Mouse (Mus musculus): ENCODE measurements around the gene Klc1. TPM values are rescaled to one million over a fixed set of nuclear protein-coding genes. Genes with fewer than 3 reads are reported as not detected.

Klc1 gene
- total RNA-seq, 2 experiments from 2014 or later, result 59.9 to 68.0 TPM

DNA sequence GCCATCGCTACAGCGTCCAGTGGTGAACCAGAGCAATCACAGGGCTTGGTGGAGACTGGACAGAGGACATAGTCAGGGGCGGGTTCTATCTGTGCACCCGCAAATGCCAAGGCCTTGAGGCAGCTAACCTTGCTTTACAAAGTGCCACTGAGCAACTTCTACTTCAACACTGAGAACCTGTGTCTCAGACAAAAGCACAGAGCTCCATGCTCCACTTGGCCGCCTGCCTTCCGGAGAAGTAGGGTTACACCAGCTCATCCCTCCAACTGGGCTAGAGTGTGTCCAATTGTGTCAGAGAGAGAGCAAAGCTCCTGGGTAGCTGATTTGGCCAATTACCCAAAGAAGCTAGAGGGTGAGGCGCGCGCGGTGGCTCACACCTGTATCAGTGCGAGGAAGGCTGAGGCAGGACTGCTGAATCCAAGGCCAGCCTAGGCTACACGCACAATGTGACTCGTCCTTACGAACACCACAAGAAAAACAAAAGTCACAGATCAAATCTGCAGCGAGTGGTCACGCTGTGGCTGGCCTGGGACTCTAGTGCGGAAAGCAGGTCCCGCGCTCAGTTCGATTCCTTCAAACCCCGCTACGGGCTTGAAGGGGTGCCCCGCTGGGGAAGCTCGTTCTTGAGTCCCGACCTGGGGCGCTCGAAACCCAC lies 54.6 kb downstream of the Klc1 start:
- no peak for DNase-seq

DNA sequence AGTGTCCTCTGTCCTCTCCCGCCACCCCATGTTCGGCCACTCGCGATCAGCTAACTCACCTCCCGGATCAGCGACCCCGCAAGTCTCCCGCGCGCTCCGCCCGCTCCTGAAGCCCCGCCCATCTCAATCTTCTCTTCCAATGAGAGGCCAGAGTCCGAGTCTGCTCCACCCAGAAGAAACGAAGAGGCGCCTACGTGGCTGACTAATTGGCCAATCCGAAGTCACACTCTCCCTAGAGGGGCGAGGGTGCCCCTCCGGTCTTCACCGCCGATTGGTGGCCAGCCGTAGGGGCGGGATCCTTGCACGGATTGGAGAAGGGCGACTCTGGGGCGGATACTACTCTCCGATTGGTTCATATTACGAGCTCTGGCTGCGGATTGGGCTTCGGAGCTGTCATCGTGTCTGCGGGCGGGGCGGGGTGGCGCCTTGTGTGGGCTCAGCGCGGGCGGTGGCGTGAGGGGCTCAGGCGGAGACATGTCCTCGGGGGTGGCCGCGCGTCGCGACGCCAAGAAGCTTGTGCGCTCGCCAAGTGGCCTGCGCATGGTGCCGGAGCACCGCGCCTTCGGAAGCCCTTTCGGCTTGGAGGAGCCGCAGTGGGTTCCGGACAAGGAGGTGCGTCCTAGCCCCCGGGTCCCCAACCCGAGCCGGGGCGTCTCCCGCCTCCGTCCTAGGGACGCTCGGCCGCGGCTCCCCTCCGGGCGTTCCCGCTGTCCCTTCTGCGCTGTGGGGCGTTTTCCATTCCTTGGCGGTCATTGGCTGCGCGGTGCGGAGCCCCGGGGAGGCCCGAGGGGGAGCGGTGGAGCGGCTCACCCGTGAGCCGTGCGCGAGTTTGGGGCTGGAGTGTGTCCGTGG lies 55.3 kb downstream of the Klc1 start, which contains the start of the genes Xrcc3 and Zfyve21:
Gene Xrcc3, minus strand, starts transcription at position 108 of the 852 bp plus-strand sequence.
Gene Zfyve21, plus strand, starts transcription at position 405 of the 852 bp plus-strand sequence.
- peak; percentile 99 for DNase-seq

DNA sequence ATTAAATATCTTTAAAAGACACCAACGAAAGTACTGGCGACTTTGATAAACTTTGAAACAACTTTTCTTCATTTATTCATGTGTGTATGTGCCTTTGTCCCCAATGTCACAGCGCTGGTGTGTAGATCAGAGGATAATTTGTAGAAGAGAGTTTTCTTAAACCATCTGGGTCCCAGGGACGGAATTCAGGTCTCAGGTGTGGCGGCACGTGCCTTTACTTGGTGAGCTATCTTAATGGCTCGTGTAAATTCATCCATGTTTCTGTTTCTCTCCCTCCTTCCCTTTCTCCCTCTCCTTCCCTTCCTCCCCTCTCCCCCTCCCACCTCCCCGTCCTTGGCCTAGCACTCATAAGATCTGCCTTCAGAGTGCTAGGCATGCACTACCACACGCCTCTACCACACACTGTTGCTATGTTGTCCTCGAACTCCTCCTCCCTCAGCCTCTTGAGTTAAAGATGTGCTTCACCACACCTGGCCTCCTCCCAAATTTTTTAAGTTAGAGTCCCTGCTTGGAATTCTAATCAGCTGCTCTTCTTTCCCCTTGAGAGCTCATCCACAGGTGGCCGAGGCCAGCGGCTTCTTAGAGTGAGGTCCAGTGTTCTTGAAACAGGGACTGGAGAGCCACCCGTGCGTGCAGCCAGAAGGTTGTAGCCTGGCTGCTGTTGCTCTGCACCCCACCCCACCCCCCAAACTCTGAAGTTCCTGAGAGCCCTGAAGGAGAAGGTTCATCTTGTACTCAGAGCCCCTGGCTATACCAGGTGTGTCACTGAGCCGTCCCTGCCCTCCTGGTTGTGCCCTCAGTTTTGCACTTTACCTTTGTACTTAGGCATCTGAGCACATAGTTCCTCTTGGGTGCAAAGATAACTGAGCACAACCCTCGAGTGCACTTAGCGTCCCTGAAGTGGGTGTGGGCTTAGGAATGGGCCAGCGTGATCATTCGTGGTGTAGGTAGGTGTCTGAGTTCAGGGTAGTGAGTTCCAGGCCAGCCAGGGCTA lies 56.4 kb downstream of the Klc1 start:
- no peak for DNase-seq

DNA sequence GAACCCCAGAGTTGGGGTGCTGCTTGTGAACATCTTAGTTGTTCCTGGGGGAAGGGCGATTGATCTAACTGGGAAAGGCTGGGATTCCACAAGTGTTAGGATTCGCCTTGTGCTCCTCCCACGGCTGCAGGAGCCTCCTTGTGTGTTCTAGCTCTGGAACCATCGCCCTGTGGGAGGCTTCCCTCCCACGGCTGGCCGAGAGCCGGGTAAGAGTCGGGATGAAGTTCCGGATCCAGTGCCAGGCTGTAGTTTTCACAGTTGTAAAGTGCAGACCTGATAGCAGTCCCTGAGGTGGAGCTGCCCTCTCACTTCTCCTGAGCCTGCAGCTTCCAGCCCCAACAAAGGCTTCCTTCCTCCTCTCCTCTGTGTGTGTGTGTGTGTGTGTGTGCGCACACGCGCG lies 57.9 kb downstream of the Klc1 start:
- peak; percentile 49 for DNase-seq

DNA sequence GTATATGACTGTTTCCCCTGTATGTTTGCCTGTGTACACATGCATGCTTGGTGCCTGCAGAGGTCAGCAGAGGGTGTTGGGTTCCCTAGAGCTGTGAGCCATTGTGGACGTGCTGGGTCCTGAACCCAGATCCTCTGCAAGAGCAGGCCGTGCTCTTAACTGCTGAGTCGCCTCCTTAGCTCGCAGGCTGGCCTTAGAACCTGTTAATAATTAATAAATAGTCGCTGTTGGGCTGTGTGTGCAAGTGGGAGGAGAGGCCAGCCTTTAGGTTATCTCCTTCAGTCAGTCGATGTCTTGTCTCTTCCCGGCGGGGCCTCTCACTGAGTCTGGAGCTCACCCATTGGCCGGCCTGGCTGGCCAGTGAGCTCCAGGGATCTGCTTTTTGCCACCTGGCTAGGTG lies 58.3 kb downstream of the Klc1 start:
- no peak for DNase-seq

DNA sequence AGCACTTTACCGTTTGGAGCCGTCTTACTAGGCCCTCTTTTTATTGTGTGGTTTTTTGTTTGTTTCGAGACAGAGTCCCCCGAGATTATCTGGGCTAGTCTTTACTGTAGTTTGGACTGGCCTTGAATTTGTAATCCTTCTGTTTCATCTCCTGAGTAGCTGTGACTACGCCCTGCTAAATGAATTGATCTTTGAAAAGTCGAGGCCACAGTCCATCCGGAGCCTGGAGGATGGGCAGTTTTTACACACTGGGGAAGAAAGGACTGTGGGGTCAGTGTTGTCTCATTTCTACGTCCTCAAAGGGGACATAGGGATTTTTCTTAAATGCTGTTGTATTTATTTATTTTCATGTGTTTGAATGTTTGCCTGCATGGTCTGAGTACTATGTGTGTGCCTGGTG lies 59.3 kb downstream of the Klc1 start:
- DNase-seq, result no peak

DNA sequence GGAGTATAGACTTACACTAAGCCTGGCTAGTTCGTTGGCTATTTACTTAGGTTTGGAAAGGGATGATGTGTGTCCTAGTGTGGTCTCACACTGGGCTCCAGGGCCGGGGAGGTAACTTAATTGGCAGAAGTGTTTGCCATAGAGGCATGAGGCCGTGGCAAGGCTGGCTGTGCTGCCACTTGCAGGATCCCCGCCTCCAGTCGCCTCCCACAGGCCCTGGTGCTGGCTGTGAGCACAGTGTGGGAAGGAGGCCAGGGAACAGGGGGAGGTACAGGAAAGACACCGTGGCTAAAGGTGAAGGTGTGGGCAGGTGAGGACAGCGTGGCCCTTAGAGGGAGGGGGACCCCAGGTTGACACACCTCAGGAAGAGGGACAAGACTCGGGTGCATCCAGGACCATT lies 61.3 kb downstream of the Klc1 start:
- no peak for DNase-seq

DNA sequence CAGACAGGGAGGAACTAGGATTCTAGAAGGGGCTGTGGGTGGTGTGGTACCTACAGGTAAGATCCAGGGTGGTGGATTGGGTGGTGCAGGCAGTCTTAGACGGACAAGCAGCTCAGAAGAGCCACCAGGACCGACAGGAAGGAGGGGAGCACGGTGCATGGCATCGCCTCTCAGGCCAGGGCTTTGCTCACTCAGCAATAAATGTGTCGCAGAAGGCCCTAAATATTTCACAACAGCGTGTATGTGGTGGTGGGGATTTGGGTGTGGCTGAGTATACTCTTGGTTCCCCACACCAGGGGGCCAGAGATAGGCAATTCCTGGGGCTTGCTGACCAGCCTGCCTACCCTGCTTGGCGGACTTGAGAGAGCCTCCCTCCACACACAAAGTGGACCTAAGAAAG lies 62.1 kb downstream of the Klc1 start:
- DNase-seq, result no peak

DNA sequence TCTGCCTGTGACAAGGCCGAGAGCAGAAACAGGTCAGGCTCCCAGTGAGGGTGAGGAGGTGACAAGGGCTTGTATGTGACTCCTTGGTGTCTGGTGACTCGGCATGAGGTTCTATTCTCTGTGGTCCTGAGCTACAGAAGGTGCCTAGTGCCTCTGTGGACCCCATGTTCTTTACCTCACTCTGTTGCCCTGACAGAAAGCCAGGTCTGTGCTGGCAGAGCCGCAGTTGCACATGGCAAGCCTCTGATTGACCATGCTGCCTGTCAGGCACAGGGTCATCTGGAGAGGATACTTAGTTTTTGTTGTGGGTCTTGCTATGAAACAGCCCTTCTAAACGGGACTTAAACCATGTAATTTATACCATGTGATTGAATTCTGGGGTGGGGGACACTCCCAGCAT lies 63.3 kb downstream of the Klc1 start:
- no peak for DNase-seq

DNA sequence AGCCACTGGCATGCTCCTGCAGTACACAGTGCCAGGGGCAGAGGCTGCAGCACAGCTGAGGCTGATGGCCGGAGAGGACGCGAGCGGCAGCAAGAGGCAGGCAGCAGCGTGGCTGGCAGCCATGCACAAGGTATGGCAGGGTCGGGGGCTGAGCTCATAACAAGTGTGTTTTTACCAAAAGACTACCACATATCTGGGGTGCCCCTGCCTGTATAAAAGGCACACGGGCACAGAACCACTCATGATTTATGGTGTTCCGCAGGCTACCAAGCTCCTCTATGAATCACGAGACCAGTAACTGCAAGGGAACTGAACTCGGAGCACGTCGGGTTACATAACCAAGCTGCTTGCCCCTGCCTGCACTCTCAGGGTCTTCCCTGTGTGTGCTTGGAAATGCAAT lies 68.9 kb downstream of the Klc1 start:
- DNase-seq, result no peak

DNA sequence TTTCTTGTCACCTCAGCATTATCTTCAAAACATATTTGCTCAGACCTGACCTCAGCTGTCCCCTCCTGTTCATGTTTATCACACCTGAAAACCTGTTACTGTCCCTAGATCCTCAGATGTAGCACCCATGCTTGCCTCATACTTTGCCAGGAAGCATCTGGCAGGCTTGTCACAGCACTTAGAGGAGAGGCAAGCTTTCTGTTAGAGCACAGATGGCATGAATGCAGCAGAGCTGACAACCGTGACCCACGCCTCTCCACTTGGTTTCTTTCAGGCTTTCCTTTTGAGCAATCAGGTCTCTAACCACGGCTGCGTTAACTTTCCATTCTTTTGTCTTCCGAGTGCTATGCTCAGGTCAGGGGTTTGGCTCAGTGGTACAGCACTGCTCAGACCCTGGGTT lies 70.8 kb downstream of the Klc1 start:
- no peak for DNase-seq

DNA sequence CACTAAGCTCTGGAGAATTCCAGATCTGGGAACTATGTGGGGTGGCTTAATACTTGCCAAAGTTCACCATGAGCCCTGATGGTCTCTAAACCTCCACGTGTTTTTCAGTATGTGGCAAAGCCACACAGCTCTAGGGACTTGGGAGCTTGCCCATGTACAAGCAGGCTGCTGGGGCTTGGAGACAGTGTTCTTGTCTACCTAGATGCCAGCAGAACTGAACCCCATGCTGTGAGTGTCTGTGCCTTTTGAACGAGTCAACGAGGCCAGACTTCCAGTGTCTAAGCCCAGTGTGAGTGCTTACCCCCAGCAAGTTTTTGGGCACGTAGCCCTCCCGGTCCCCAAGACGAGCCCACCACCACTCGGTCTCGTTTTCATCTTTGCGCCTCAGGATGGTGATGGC lies 71.3 kb downstream of the Klc1 start:
- DNase-seq, result no peak

DNA sequence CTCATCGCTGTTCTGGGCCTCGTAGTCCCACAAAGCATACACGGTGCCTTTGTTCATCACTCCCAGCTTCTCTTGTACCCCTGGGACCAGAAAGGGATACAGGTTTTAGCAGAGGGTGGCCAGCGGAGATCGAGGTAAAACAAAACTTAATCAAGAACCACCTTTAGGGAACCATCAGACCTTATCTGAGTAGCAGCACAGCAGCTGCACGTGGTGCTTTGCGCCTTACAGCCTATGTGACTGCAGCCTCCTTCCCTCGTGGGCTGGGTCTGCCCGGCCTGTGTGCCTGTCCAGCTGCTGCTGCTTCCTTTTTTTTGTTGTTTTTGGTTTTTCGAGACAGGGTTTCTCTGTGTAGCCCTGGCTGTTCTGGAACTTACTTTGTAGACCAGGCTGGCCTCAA lies 71.7 kb downstream of the Klc1 start:
- no peak for DNase-seq

DNA sequence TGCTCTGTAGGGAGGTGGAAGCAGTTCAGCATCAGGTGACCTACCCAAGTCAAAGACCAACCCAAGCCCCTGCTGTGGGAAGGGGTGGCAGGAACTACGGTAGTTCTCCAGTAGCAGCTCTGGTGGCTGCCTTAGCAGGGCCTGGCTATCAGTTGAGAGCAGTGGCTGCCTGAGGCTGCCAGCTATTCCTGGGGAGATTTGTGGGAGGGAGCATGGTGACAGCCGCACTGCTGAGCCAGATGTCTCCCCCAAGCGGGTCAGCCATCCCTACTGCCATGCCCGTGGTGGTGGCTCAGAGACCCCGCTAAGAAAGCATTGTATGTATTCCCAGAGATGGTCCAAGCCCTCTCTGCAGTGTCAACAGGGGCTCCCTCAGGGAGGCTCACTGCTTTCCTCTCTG lies 74.0 kb downstream of the Klc1 start:
- no peak for DNase-seq

DNA sequence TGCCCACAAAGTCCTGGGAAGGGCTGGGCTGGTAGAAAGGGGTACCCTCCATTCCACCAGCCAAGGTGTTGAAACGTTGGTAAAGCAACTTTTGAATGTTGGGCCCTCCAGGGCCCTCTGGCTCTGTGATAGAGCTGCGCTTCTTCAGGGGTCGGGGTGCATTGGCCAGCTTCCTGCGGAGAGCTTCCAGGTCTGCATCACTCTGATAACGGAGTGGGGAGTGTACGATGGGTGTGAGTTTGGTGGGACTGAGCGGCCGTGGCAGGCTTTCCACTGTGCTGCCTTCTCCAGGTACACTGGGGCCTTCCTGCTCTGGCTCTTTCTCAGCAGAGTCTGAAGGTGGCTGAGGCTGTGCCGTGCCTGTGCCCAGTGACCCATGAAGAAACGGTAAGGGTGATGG lies 74.8 kb downstream of the Klc1 start:
- DNase-seq, result no peak

DNA sequence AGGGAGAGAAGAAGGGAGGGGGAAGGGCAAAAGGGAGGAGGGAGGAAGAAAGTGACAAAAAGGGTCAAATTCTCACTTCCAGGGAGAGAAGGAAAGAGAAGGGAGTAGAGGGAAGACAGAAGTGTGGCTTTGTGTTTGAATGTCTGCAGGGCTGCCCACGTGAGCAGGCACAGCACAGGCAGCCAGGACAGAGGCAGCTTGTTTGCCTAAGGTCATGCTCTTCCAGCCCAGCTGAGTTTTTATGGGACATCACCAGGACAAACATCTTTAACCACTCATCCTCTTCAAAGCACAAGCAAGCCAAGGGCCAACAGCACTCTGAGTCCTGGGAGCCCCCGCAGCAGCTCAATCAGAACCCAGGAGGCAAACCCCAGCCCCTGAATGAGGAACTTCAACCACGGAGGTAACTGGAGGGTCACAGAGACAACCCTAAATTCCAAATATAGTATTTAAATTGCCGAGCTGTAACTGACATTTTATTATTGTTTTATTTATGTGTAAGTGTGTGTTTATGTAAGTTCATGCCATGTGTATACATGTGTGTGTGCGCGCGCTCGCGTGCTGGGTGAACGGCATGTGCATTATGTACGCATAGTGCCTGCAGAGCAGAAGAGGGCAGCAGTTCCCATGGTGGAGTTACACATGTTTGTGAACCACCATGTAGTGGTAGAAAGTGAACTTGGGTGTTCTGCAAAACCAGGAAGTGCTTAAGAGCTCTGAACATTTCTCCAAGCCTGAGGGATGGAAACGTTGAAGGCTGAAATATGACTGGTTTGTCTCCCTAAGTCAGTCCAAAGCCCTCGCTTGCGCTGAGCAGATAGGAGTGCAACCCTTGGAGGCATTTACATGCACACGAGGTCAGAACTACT lies 84.2 kb downstream of the Klc1 start:
- DNase-seq, result no peak

DNA sequence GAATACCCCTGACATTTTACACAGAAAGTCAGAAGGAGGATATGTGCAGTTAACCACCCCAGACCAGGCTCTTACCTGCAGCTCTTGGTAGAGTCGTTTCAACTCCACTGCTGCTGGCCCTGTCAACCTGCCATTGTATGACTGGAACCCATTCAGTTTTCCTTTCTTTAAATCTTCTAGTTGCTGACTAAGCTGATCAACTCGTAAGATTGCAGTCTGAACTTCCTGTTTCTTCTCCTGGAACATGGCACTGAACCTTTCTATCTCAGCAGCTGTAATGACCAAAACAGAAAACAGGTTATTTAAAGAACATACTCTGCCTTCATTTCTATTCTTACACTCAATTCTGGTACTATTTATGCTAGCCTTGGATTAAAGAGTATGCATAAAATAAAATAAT lies 84.8 kb downstream of the Klc1 start:
- no peak for DNase-seq

DNA sequence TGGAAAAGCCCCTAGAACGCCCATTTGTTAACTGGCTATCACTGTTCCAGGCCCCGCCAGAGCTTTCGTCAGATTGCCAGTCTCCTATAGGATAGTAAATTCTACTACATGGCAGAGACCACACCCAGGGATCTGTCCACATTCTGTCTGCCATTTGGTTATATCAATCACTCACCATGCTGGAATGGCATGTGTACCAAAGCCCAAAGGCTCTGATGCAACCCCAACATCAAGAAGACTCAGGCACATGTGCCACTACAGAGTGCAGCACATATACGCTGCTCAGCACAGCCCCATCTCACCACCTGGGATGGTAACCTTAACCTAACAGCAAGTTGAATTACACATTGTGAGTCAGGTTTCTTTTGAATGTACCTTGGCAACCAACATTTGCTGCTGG lies 87.3 kb downstream of the Klc1 start:
- DNase-seq, result no peak

DNA sequence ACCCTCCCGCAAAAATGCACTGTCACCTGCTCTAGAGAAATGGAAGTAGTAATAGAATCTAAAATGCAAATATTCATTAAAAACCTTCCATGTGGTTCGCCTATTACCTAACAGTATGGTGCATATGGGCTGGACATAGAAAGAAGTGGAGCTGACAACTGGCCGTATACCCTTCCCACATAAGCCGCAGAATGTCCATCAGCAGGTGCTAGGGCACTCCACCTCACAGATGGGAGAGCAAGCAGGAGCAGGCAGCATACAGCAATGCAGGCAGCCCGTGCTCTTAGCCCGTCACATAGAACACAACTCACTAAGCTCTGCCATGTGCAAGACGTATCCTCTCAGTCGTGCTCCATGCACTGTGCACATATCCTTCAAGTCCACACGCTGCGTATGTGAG lies 88.2 kb downstream of the Klc1 start:
- DNase-seq, result no peak

DNA sequence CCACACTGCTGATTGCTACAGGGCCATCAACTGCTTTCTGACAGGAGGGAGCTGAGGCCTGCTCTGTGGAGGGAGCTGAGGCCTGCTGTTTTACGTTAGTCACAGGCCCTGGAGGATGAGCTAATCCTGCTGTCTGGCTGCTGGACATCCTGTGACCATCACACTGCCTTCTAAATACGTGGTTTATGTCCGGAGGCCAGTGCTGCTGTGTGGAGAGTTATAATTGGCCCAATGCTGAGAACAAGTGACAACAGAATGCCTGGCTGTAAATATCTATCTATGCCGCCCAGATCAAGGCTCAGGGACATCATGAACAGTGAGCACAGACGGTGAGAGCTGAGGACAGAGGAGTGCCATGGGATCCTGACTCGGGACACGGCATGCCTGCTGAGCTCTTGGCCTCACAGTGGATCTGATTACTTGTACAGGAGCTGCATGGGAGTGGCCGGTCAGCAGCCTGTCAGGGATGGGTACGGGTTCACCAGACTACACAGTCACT lies 89.7 kb downstream of the Klc1 start:
- DNase-seq, result no peak

DNA sequence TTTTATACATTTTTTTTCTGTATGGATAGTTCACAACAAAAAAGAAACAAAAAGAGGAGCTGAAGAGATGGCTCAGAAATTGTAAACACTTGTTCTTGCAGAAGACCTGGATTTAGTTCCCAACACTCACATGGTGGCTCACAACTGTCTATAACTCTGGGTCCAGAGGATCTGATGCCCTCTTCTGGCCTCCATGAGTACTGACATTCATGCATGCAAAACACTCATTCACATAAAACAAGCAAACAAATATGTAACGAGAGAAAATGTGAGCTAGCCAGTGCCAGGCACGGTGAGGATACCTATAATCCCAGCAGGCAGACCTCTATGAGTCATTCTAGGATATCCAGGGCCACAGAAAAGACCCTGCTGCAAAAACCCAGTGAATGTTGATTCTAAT lies 92.6 kb downstream of the Klc1 start:
- no peak for DNase-seq

All from gastrocnemius, postnatal 25 days (tissue).